Mouse (Mus musculus) MEL (cell line): ENCODE measurements around the gene Gm49373. TPM values are rescaled to one million over a fixed set of nuclear protein-coding genes. Genes with fewer than 3 reads are reported as not detected.

ENCODE experiments used
- DNase-seq: peaks from one replicate; pipeline ENCODE4 v3.0.0; 2011; ENCODE audit warnings: low read depth, low spot score
- H3K27ac ChIP-seq: 2 replicates; pipeline ENCODE4 v1.5.1; 2012; ENCODE audit warnings: low read depth, mild to moderate bottlenecking, control low read depth, low read length, moderate library complexity; ENCODE audit not compliant: control insufficient read depth
- H3K27me3 ChIP-seq, 2 experiments: fragments of 150-350 bp in 1 of 2; sonication (generic) in 1 of 2; 2 replicates each; pipeline ENCODE4 v1.6.1; 2012; ENCODE audit warnings: low read length in 2 of 2, mild to moderate bottlenecking in 2 of 2, improper control_type of control experiment in 1 of 2, moderate library complexity in 1 of 2; ENCODE audit not compliant: insufficient read depth in 2 of 2, control insufficient read depth in 1 of 2
- H3K36me3 ChIP-seq, 2 experiments: 2 replicates each; pipeline ENCODE4 v1.6.1; 2012 to 2014; ENCODE audit warnings: low read length in 2 of 2, improper control_type of control experiment in 1 of 2, inconsistent platforms in 1 of 2, mild to moderate bottlenecking in 1 of 2; ENCODE audit not compliant: insufficient read depth in 2 of 2, control insufficient read depth in 1 of 2
- H3K4me1 ChIP-seq, 2 experiments: fragments of 150-350 bp in 1 of 2; sonication (generic) in 1 of 2; 2 replicates each; pipeline ENCODE4 v1.6.1; 2012; ENCODE audit warnings: low read length in 2 of 2, improper control_type of control experiment in 1 of 2, mild to moderate bottlenecking in 1 of 2; ENCODE audit not compliant: insufficient read depth in 2 of 2, control insufficient read depth in 1 of 2
- H3K4me3 ChIP-seq, 2 experiments: fragments of 150-350 bp in 1 of 2; sonication (generic) in 1 of 2; 2 replicates each; pipeline ENCODE4 v1.5.1; 2012; ENCODE audit warnings: low read depth in 2 of 2, low read length in 2 of 2, mild to moderate bottlenecking in 2 of 2, moderate library complexity in 2 of 2, control low read depth in 1 of 2, improper control_type of control experiment in 1 of 2; ENCODE audit not compliant: control insufficient read depth in 1 of 2, insufficient read depth in 1 of 2
- H3K79me2 ChIP-seq: 2 replicates; pipeline ENCODE4 v1.6.1; 2012; ENCODE audit warnings: mild to moderate bottlenecking, low read length, moderate library complexity; ENCODE audit not compliant: control insufficient read depth, poor library complexity, insufficient read depth
- H3K9ac ChIP-seq: 2 replicates; pipeline ENCODE4 v1.6.1; 2012; ENCODE audit warnings: low read depth, mild to moderate bottlenecking, control low read depth, low read length, moderate library complexity; ENCODE audit not compliant: control insufficient read depth, poor library complexity, severe bottlenecking
- H3K9me3 ChIP-seq: fragments of 150-350 bp; sonication (generic); replicated peaks from 2 replicates; pipeline ENCODE4 v1.6.1; 2012; ENCODE audit warnings: mild to moderate bottlenecking, low read length, improper control_type of control experiment, moderate library complexity; ENCODE audit not compliant: insufficient read depth
- CTCF ChIP-seq, 3 experiments: IDR thresholded peaks in 2 of 3; conservative IDR thresholded peaks in 1 of 3; 2 replicates each; pipeline ENCODE4 v1.5.1; 2011 to 2012; ENCODE audit warnings: low read length in 3 of 3, low read depth in 2 of 3, mild to moderate bottlenecking in 2 of 3, improper control_type of control experiment in 1 of 3, inconsistent platforms in 1 of 3, mixed read lengths in 1 of 3, moderate library complexity in 1 of 3; ENCODE audit not compliant: control insufficient read depth in 1 of 3, insufficient read depth in 1 of 3, poor library complexity in 1 of 3, severe bottlenecking in 1 of 3
- ELF1 ChIP-seq: IDR thresholded peaks from 2 replicates; pipeline ENCODE4 v1.6.1; 2014; ENCODE audit warnings: low read depth, mild to moderate bottlenecking, inconsistent platforms, low read length, improper control_type of control experiment, moderate library complexity
- GATA1 ChIP-seq: IDR thresholded peaks from 2 replicates; pipeline ENCODE4 v1.6.1; 2011; ENCODE audit warnings: low read depth, low read length, improper control_type of control experiment
- MAX ChIP-seq: IDR thresholded peaks from 2 replicates; pipeline ENCODE4 v1.6.1; 2011; ENCODE audit warnings: low read length, improper control_type of control experiment
- MXI1 ChIP-seq: IDR thresholded peaks from 2 replicates; pipeline ENCODE4 v1.6.1; 2011; ENCODE audit warnings: mild to moderate bottlenecking, low read depth, low read length, improper control_type of control experiment
- POLR2AphosphoS5 ChIP-seq: IDR thresholded peaks from 2 replicates; pipeline ENCODE4 v1.6.1; 2012; ENCODE audit warnings: low read depth, borderline replicate concordance, mild to moderate bottlenecking, inconsistent platforms, low read length, moderate library complexity, mixed read lengths
- TAL1 ChIP-seq: IDR thresholded peaks from 2 replicates; pipeline ENCODE4 v1.6.1; 2012; ENCODE audit warnings: mild to moderate bottlenecking, inconsistent platforms, low read length, moderate library complexity, mixed read lengths
- UBTF ChIP-seq: IDR thresholded peaks from 2 replicates; pipeline ENCODE4 v1.6.1; 2012; ENCODE audit warnings: low read depth, mild to moderate bottlenecking, inconsistent platforms, low read length, improper control_type of control experiment, moderate library complexity, borderline replicate concordance; ENCODE audit not compliant: insufficient read depth
- USF1 ChIP-seq: IDR thresholded peaks from 2 replicates; pipeline ENCODE4 v1.6.1; 2014; ENCODE audit warnings: low read depth, mild to moderate bottlenecking, inconsistent platforms, low read length, improper control_type of control experiment, moderate library complexity
- USF2 ChIP-seq, 2 experiments: IDR thresholded peaks; 2 replicates each; pipeline ENCODE4 v1.6.1; 2011 to 2012; ENCODE audit warnings: improper control_type of control experiment in 2 of 2, low read length in 2 of 2, borderline replicate concordance in 1 of 2, inconsistent platforms in 1 of 2, low read depth in 1 of 2, mild to moderate bottlenecking in 1 of 2; ENCODE audit not compliant: insufficient read depth in 1 of 2
- polyA plus RNA-seq, 2 experiments: library from polyadenylated mRNA; stranded (reverse) in 1 of 2; unstranded in 1 of 2; fragments of >175 nt in 1 of 2; fragments of >200 nt in 1 of 2; gene quantifications; 2 replicates each; pipeline versions ENCODE4 v1.2.1 to v1.2.4; 2012; ENCODE audit warnings: low replicate concordance in 2 of 2, low read depth in 1 of 2; ENCODE audit not compliant: insufficient read length in 2 of 2, insufficient read depth in 1 of 2, missing spikeins in 1 of 2
- total RNA-seq: library from RNA; depleted of rRNA; stranded (reverse); fragments of 300-350 nt; gene quantifications from 2 replicates; pipeline ENCODE4 v1.2.3, GENCODE M21; 2012

Gm49373 gene
- total and polyA plus RNA-seq, 3 experiments, result 6.4 to 8.3 TPM; not detected in 1

GRCm38 (mm10) chr9:21030781-21031250, 42.1 kb downstream of the Gm49373 start:
- Histone ChIP-seq H3K9ac (peak overlapping the region; percentile 73), H3K4me3 (peak overlapping the region; percentile 55 to 64), H3K27me3 (no peaks in the 10 kb centered on the region), H3K9me3 (no peaks in the 10 kb centered on the region), H3K27ac (peak overlapping the region; percentile 85), H3K36me3 (peaks cover 0 to 17% of the 10 kb centered on the region in 2 experiments; a peak in 2 of 4 replicates), H3K79me2 (peaks cover 23% of the 10 kb centered on the region)
- DNase-seq, result peak; percentile 100
- TF ChIP-seq MAX, result no peak
- TF ChIP-seq ELF1, result no peak
- peak in 1 of 3 experiments; percentile 87; a peak in 2 of 6 replicates for TF ChIP-seq CTCF (IDR thresholded peaks at IDR 0.05 in 2 of 3, conservative IDR thresholded peaks at IDR 0.05 in 1 of 3; ENCODE audit: control insufficient read depth in 1 of 3, insufficient read depth in 1 of 3, low read depth in 2 of 3, low read length in 3 of 3, poor library complexity in 1 of 3, severe bottlenecking in 1 of 3)
- peak; percentile 90 for TF ChIP-seq GATA1
- no peak for TF ChIP-seq POLR2AphosphoS5
- TF ChIP-seq, all 39 proteins: peak for 2
- peaks cover 14 to 31% of the 10 kb centered on the region in 2 experiments for H3K4me1 ChIP-seq

GRCm38 (mm10) chr9:21030055-21030600, 42.8 kb downstream of the Gm49373 start:
- peak overlapping the region; percentile 53 to 58 for H3K4me3 ChIP-seq
- no peaks in the 10 kb centered on the region for H3K9me3 ChIP-seq
- peak overlapping the region; percentile 83 for H3K27ac ChIP-seq
- DNase-seq, result peak; percentile 96
- TF ChIP-seq UBTF (no peak), USF2 (IDR thresholded peaks at IDR 0.05; ENCODE audit: borderline replicate concordance in 1 of 2, insufficient read depth in 1 of 2, low read depth in 1 of 2, low read length in 2 of 2) (no peak), GATA1 (no peak), CTCF (IDR thresholded peaks at IDR 0.05 in 2 of 3, conservative IDR thresholded peaks at IDR 0.05 in 1 of 3; ENCODE audit: control insufficient read depth in 1 of 3, insufficient read depth in 1 of 3, low read depth in 2 of 3, low read length in 3 of 3, poor library complexity in 1 of 3, severe bottlenecking in 1 of 3) (no peak; a peak in 1 of 6 replicates)
- H3K27me3 ChIP-seq, result no peaks in the 10 kb centered on the region
- H3K79me2 ChIP-seq, result peaks cover 23% of the 10 kb centered on the region
- H3K9ac ChIP-seq, result peak overlapping the region; percentile 73
- H3K36me3 ChIP-seq, result peaks cover 0 to 17% of the 10 kb centered on the region in 2 experiments; a peak in 2 of 4 replicates
- peaks cover 14 to 31% of the 10 kb centered on the region in 2 experiments for H3K4me1 ChIP-seq

GRCm38 (mm10) chr9:21029291-21030054, 43.4 kb downstream of the Gm49373 start, which contains the start of gene Icam4:
Gene Icam4 (plus strand): TSS chr9:21029373.
- peak; percentile 100 for DNase-seq
- peak within 1 kb of the TSS; percentile 83 for H3K27ac ChIP-seq
- peaks cover 0 to 17% of the 10 kb centered on the region in 2 experiments; a peak in 2 of 4 replicates for H3K36me3 ChIP-seq
- peaks cover 23% of the 10 kb centered on the region for H3K79me2 ChIP-seq
- H3K9me3 ChIP-seq, result no peaks in the 10 kb centered on the region
- peaks cover 14 to 30% of the 10 kb centered on the region in 2 experiments for H3K4me1 ChIP-seq
- no peaks in the 10 kb centered on the region for H3K27me3 ChIP-seq
- H3K4me3 ChIP-seq, result peak within 1 kb of the TSS; percentile 53 to 58
- H3K9ac ChIP-seq, result peak within 1 kb of the TSS; percentile 73
- no peak for TF ChIP-seq USF1
- TF ChIP-seq TAL1, result peak; percentile 100
- no peak for TF ChIP-seq MXI1
- peak in 1 of 3 experiments; percentile 99; a peak in 2 of 6 replicates for TF ChIP-seq CTCF (IDR thresholded peaks at IDR 0.05 in 2 of 3, conservative IDR thresholded peaks at IDR 0.05 in 1 of 3; ENCODE audit: control insufficient read depth in 1 of 3, insufficient read depth in 1 of 3, low read depth in 2 of 3, low read length in 3 of 3, poor library complexity in 1 of 3, severe bottlenecking in 1 of 3)
- peak; percentile 99 for TF ChIP-seq GATA1
